Mouse (Mus musculus) layer of hippocampus, adult 18-20 months (tissue): ENCODE measurements around the gene Inpp5e. TPM values are rescaled to one million over a fixed set of nuclear protein-coding genes. Genes with fewer than 3 reads are reported as not detected.

Experiments
- DNase-seq, 2 experiments: peaks; one replicate each; pipeline ENCODE4 v3.0.0; 2022; ENCODE audit warnings: low spot score in 2 of 2
- total RNA-seq, 2 experiments: library from RNA; stranded (reverse); gene quantifications; 2 replicates each; pipeline ENCODE4 v1.2.3; 2021

Gene Inpp5e
- total RNA-seq, 2 experiments from 2014 or later, result 23.3 to 24.5 TPM

- DNase-seq, result no peak
Observed at GRCm38 (mm10) chr2:26364738-26365465, 44.1 kb downstream of the Inpp5e start.

DNA sequence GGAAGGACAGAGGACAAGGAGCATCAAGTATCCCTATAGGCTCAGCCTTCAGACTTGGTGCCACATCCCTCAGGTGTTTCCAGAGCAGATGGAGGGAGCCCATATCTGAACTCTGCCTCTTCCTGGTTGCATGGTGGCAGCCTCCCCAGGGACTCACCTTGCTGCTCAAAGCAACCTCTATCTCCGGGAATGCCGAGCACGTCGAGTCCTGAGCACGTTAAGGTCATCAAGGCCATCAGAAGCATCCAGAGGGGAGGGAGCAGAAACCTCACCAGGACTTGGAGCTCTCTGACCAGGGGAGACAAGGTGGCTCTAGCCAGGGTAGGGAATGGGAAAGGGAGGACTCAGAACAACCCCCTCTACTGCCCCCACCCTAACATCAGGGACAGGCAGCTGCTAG, 45.5 kb downstream of the Inpp5e start:
- DNase-seq, result no peak

DNA sequence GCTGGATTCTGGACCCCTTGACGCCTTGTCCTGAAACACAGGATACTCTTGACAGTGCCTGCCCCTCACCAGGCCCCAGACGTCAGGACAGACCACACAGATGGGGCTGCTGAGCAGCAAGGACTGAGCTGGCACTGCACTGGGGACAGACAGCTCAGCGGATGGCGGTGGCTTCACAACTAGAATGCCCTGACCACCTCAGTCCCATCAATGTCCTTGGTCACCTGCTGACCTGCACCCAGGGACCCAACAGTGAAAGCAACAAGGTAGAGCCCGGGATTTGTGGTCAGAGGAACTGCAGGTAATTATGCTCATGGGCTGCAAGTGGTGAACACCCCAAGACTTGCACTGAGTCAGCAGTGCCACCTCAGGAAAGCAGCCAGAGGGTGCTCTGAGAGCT, 46.0 kb downstream of the Inpp5e start:
- DNase-seq, result no peak

DNA sequence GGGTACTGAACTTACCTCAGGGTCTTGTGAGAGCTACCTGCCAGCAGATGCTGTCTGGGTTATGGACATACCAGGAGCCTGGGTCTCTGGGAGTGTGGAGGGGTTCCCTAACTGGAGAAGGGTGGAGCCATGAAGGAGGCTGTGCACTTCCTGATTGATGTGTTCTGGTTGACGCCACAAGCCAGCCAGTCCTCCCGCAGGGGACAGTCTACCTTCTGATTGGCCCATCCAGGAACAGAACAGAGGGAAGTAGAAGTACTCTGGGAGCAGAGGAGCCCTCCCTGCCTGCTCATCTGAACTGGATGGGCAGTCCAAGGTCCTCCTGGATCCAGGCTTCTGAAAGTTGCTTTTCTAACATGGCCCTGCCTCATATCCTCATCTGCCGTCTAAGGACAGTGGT, 48.2 kb downstream of the Inpp5e start, which contains the start of gene Card9:
Gene Card9, minus strand, starts transcription at position 147 of the 400 bp plus-strand sequence.
- no peak for DNase-seq

DNA sequence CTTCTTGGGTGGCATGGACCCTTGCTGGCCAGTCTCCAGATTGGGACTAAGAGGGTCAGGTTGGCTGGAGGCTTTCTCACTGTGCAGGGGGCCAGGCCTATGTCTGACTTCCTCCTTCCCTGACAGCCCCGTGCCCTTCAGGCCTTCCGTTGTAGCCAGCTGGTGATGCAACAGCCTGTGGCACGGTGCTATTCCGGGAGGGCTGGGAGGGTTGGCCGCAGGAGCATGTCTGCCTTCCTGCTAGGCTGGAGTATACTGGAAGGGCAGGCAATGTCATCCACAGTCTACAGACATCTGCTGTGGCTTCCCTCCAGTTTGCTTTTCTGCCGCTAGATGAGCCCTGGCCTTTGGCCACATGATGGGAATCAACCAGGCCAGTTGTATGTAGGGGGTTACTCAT, 49.0 kb downstream of the Inpp5e start:
- no peak for DNase-seq

GRCm38 (mm10) chr2:26358667-26359320, 50.2 kb downstream of the Inpp5e start:
- no peak for DNase-seq

- DNase-seq, result no peak
Observed at GRCm38 (mm10) chr2:26357484-26357883, 51.5 kb downstream of the Inpp5e start.

DNA sequence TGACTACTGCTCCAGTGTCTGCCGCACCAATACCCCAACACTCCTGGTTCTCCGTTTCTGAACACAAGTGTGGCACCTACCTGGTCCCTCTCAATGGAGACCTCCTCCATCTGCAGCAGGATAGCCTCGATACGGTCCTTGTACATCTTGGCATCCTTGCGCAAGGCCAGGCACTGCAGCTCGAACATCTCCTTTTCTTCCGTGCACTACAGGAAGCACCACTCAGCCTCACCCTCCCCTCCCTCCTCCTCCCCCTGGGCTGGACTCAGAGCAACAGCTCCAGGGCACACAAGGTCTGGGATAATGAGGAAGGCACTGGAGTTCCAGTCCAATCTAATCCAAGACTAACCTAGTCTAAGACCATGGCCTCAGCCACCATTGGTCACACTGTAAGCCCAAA, 52.3 kb downstream of the Inpp5e start:
- DNase-seq, result no peak

DNA sequence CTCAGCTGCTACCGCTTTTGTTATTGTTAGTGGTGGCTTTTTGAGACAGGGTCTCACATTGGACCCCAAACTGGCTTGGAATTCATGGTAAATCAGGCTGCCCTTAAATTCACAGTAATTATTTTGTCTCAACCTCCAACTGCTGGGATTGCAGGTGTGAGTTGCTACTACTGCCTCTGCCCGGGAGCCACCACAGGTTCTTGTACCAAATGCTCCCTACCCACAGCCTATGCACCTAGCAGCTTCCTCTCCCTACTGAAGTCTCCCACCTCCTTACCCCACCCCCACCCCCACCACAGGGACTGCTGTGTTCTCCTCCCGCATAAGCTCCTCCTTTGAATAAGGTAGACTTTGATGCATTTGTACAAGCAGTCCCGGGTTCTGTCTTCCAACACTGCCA, 52.8 kb downstream of the Inpp5e start:
- no peak for DNase-seq

DNA sequence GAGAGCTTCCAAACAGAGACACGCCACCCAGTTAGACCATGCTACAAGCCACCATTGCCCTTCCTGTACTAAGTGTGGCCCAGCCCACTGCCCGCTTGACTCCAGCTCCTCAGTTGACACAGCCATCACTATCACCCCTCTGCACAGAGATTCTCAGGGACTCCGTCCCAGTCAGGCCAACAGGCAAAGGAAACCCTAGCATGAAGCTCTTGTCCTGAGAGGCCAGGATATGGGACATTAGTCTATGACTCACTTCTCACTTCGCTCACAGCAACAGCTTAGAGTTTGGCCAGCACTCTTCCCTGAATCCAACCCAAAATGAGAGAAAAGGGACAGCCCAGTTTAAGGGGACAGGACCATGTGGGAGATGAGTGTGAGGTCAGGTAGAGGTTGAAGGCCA, 54.6 kb downstream of the Inpp5e start:
- no peak for DNase-seq

DNA sequence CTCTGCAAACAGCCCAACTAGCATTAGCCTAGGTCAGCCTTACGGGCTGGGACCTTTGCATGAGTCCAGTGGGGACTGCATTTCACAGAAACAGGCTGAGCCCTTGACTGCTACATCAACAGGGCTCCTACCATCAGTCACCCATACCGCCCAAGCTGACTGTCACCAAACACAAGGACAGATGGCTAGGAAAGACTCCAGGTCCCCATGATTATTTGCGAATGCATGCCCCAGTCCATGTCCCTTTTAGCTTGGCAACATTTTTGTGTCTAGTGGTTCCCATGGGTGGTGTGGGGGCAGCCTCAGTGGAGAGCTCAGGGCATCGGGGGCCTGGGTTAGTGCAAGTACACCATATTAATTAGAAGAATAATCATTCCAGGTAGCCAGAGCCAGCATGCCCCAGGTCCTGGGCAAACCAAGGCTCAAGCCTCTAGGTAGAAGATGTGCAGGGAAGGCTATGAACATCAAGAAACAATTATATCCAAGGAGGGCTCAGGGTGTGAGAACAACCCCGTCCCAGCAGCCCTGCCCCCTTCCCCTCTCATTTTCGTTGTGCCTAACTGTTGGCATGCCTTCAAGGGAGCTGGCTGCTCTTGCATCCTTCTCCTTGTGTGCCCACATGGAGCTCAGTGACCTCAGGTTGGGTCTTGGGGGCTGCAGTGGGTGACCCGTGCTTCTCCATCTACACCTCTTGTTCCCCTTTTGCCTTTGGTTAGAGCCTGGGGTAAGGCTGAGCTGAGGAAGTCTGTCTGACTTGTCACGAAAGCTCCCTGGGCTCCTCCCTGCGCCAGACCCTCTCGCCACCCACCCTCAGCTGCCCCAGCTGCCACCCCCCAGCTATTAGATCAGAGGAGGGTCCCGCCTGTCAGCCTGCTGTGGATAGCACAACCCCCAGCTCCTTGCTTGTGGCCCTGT, 55.7 kb downstream of the Inpp5e start:
- DNase-seq, result peak in 1 of 2 experiments; percentile 56

DNA sequence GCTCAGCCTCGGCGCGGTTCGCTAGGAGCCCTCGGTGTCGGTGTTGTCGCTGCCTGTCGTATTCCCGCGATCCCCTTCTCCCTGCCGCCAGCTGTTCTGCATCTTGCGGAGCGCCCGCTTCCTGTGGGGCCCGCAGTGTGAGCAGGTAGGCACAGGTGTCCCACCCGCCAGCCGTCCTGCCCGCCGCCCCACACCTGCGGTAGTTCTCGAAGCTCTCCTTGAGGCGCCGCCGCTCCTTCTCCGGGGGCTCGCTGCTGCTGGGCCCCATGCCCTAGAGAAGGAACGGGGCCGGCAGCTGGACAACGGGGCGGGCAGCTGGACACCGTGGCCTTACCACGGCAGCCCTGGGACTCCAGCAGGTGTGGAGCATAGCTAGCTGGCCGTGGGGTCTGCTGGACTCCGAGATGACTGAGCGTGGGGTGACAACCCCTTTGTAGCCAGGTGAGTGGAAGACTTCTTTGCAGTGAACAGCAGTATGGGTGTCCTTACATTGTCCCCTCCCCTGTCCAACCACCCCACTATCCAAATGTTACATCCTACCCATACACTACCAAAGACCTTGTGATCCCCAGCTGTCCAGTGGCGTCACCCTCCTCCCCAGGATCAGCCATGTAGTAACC, 56.6 kb downstream of the Inpp5e start:
- DNase-seq, result no peak

- peak; percentile 92 to 96 for DNase-seq
Observed at GRCm38 (mm10) chr2:26351358-26352290, 57.4 kb downstream of the Inpp5e start, which contains the start of gene Dnlz. Dnlz (minus strand) TSS chr2:26352110.

GRCm38 (mm10) chr2:26348241-26348640, 60.8 kb downstream of the Inpp5e start:
- DNase-seq, result no peak

Other genes starting within 250 kb of the Inpp5e start
- under 1 TPM in 1 of 2 experiments, not detected in 1; 0.15 TPM for gene Lhx3, start 200.9 kb downstream of the Inpp5e start, total RNA-seq
- 10 to 100 TPM; 24.2 to 25.5 TPM for gene Qsox2, start 171.7 kb downstream of the Inpp5e start, total RNA-seq
- gene Ccdc187, start 114.6 kb downstream of the Inpp5e start, total RNA-seq, result under 1 TPM; 0.63 to 0.82 TPM
- 10 to 100 TPM; 37.4 to 38.4 TPM for gene Gpsm1, start 93.7 kb downstream of the Inpp5e start, total RNA-seq
- gene Dnlz, start 57.1 kb downstream of the Inpp5e start, total RNA-seq, result 10 to 100 TPM; 26.0 to 28.4 TPM
- 1 to 10 TPM; 1.5 to 3.5 TPM for gene Card9, start 48.3 kb downstream of the Inpp5e start, total RNA-seq
- 10 to 100 TPM; 58.8 to 64.6 TPM for gene Snapc4, start 28.6 kb downstream of the Inpp5e start, total RNA-seq
- 100 to 1,000 TPM; 140 to 141 TPM for gene Entr1, start 19.9 kb downstream of the Inpp5e start, total RNA-seq
- 10 to 100 TPM; 83.4 to 91.8 TPM for gene Pmpca, start 19.9 kb downstream of the Inpp5e start, total RNA-seq
- gene Sec16a, start 36.0 kb upstream of the Inpp5e start, total RNA-seq, result 10 to 100 TPM; 50.3 to 50.4 TPM
- 10 to 100 TPM; 26.4 to 26.9 TPM for gene Notch1, start 107.5 kb upstream of the Inpp5e start, total RNA-seq
- gene Egfl7, start 170.8 kb upstream of the Inpp5e start, total RNA-seq, result 10 to 100 TPM; 53.5 to 59.7 TPM
- gene Gm20532, start 177.4 kb upstream of the Inpp5e start, total RNA-seq, result not detected
- 1 to 10 TPM; 2.1 to 2.5 TPM for gene Agpat2, start 195.2 kb upstream of the Inpp5e start, total RNA-seq
- gene Fam69b, start 219.3 kb upstream of the Inpp5e start, total RNA-seq, result 10 to 100 TPM; 67.9 to 72.8 TPM